Mouse (Mus musculus) neural tube, embryonic 10.5 days (tissue): ENCODE measurements around the gene Fkbp3.

Experiments used
- DNase-seq: peaks from one replicate; pipeline ENCODE4 v3.0.0-alpha.2; 2017; ENCODE audit warnings: low spot score; ENCODE audit errors: extremely low spot score

The Fkbp3 gene

GRCm38 (mm10) chr12:65036190-65036870, 37.5 kb downstream of the Fkbp3 start, which contains the start of gene Prpf39:
TSS of gene Prpf39 (plus strand) at chr12:65036333.
- peak; percentile 87 for DNase-seq

- DNase-seq = no peak
These were observed 38.0 kb downstream of the Fkbp3 start for GRCm38 (mm10) chr12:65035839-65036189.

GRCm38 (mm10) chr12:65022842-65023241, 51.0 kb downstream of the Fkbp3 start:
- DNase-seq = no peak
